Mouse (Mus musculus): ENCODE measurements around the gene Xirp1.

DNA sequence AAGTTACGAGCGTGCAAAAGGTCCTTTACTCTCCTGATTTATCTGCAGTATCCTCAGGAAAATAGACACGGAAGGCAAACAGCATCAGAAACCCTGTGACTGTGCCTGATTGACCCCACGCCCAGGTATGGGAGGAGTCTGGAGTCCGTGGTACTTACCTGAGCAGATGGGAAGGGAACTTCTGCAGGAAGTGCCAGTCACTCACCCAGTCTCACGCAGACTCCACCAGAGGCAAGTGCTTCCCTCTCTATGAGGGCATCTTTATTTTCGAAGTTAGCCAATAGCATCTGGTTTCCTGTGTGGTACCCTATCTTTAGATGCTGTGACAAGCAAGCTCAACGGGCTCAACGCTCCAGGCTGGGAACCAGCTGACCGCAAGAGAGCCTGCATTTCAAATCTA lies 44.6 kb upstream of the Xirp1 start:
- TF ChIP-seq CTCF (IDR thresholded peaks at IDR 0.05; ENCODE audit: extremely low read depth, insufficient read length, insufficient replicate concordance, low read depth, low read length) = no peak
- TF ChIP-seq POLR2A (IDR thresholded peaks at IDR 0.05; ENCODE audit: low read depth, low read length) = no peak
